Mouse (Mus musculus) bone marrow macrophage, adult 2 months (primary cell): ENCODE results near the gene Enah.

ENCODE experiments used
- CTCF ChIP-seq: IDR thresholded peaks from 2 replicates; pipeline ENCODE4 v1.5.1; 2012; ENCODE audit warnings: low read depth, mild to moderate bottlenecking, low read length, moderate library complexity
- POLR2A ChIP-seq: IDR thresholded peaks from 2 replicates; pipeline ENCODE4 v1.6.1; 2012; ENCODE audit warnings: mild to moderate bottlenecking, low read depth, low read length, borderline replicate concordance

DNA sequence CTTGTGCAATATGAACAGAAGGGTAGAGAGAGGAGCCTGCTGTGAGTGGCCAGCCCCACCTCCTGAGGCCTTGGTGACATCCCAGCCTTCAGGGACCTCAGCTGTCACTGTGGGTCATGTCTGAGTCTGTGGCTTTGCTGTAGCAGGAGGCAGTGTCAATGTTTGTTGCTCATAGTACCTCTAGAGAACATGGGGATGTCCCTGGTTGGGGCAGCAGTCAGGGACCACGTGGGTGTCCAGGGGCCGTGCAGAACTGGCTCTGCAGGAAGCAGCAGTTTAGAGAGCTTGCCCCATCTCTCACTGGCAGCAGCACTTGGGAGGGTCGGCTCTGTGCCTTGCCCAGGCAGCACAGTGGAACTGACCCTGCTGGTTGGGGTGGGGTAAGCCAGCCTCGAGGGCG, 142.7 kb downstream of the Enah start:
- no peak for TF ChIP-seq CTCF
- no peak for TF ChIP-seq POLR2A
